Mouse (Mus musculus) 3T3-L1 (cell line): ENCODE measurements around the gene Fcgr2b.
"Not testable (repeated sequence)": the region's sequence is repeated elsewhere in the genome, so short reads cannot be mapped to it uniquely, and the experiment has no call there.

Experiments used
- DNase-seq: peaks from one replicate; pipeline ENCODE4 v3.0.0-alpha.2; 2015; ENCODE audit warnings: low read depth, low spot score

Fcgr2b gene

DNA sequence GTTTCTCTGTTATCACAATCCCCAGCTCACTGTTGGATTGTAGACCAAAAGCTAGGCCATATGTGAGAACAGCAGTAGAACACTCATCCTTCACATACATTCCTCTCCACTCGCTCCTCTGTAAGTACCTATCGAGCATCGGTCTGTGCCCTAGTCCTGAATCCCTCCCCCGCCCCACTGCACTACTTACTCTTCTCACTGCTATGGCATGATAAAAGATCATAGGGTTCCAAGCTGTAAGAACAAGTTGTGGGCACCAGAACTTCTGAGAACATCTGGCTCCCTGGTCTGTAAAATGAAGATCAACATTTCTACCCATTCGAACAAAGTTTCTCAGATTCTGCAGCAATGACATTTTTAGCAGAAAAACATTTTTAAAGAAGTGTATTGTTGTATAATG is at the start of gene Fcgr2b:
Fcgr2b (minus strand) TSS at position 101 of the 400 bp plus-strand sequence.
- DNase-seq, result no peak

DNA sequence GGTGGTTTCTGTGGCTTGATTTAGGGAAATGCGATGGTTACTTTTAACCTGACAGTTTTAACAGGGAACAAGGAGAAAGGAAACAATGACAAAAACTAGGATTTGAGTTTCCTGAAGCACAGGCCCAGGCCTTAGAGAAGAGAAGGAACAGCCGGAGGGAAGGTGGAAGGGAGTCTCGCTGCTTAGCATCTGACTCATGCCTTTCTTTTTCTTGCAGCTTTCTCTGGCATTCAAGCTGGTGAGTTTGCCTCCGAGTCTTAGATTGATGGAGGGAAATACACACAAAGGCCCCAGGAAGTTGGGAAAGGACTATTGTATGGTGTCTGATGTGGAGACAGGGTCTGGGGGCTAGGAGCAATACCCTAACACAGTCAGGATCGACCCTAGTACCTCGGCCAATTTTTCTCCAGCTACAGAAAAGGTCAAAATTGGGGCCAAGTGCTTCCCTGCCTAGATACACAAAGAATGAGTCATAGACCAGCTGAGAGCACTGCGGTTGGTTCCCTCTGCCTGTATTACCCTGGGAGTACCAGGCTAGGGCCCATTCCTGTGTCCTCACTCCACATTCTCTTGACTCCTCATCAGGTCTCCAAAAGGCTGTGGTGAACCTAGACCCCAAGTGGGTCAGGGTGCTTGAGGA is 43.1 kb upstream of the Fcgr2b start:
- DNase-seq, result peak; percentile 88

DNA sequence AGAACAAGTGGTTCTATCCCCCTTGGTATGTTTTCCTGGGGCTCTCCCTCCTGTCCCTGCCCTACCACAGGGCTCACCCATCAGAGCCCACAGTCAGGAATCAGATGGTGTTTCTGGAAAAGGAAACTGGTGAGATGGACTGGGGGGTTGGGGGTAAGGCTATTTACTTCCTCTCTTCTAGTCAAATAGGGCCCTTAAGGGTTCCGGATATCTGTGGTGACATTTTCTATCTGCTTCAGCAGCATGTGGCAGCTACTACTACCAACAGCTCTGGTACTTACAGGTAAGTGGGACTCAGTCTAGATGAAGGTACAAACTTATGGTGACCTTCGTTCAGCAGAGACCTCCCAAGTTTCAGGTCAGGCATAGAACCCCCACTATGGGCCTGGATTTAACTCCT is 42.4 kb upstream of the Fcgr2b start, which contains the start of gene Fcgr4:
Fcgr4 (plus strand) TSS at position 184 of the 400 bp plus-strand sequence.
- no peak for DNase-seq

GRCm38 (mm10) chr1:171017468-171018158 is 41.3 kb upstream of the Fcgr2b start:
- DNase-seq, result no peak

DNA sequence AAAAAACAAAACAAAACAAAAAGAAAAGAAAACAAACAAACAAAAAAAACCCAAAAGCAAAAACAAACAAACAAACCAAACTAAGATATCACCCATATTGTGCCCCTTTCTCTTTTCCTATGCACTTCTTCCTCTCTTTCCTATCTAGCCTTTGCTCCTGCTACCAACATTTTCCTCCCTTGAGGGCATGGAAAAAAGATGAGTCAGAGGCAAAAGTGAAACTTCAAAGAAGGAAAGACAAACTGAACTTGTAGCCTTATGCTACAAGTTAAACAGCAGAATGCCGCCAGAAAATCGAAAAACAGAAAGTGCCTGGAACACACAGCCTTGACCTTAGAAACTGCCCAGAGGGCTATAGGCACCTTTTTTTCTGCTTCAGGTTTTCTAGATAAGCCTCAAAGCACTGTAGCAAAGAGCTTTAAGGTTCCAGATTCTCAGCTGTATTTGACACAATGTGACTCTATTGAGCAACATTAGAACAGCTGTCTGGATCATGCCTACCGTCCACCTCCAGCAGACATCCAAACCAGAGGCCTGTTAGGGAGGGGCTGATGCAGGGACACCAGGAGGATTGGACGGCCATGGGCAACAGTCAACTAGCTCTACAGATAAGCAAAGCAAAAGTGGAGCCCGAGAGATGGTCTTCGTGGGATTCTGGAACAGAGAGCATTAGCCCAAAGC is 40.5 kb upstream of the Fcgr2b start:
- peak; percentile 89 for DNase-seq

DNA sequence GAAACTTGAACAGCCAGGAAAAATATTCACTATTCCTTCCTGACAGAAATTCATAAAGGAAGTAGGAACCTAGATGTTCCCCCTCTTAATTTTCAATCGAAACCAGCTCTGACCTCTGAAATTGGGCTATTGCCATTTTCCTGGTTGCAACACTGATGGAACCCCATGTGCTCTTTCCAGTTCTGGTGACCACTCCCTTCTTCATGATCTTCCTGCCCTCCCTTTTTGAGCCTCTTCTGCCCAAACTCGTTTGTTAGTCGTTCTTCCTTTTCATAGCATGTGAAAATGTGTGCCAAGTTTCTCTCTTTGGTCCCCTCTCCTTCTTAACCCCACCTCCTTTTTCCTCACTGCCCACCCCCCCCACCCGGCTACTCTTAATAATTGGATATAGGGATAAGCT is 35.4 kb upstream of the Fcgr2b start:
- no peak for DNase-seq

- DNase-seq, result peak; percentile 36
Observed at GRCm38 (mm10) chr1:171006905-171007304, 30.6 kb upstream of the Fcgr2b start.

- DNase-seq, result no peak
Observed at GRCm38 (mm10) chr1:171006335-171006734, 30.0 kb upstream of the Fcgr2b start.

- no peak for DNase-seq
Observed at GRCm38 (mm10) chr1:171005586-171005985, 29.2 kb upstream of the Fcgr2b start.

DNA sequence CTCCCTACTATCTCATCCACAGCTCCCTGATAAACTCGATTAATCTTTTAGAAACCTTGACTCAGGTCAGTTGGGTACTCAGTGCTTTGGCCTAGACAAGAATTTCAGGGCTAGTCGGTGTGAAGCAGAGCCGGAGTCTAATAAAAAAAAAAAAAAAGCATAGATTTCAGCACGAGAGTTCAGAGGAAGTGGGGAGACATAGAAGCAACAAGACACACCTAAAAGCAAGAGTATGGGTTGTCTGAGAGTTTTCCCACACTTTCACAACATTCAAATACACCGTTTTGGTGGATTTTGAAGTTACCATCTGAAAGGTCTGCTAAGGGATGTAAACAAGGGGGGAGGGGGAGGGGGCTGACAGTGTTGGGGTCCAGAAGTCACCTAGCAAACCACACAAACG is 28.7 kb upstream of the Fcgr2b start:
- no peak for DNase-seq

DNA sequence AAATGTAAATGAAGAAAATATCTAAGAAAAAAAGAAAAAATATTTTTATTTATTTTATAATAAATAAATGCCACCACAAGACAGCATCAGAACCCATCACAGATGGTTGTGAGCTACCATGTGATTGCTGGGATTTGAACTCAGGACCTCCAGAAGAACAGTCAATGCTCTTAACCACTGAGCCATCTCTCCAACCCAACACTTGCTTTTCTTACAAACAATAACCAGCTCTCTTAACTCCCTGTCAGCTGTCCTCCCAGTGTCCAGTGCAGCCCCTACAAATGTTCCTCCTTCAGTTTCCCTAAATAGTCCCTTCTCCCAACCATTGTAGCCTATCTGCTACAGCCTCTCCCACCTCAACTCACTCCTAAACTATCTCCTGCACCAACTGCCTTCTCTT is 23.5 kb upstream of the Fcgr2b start:
- no peak for DNase-seq

DNA sequence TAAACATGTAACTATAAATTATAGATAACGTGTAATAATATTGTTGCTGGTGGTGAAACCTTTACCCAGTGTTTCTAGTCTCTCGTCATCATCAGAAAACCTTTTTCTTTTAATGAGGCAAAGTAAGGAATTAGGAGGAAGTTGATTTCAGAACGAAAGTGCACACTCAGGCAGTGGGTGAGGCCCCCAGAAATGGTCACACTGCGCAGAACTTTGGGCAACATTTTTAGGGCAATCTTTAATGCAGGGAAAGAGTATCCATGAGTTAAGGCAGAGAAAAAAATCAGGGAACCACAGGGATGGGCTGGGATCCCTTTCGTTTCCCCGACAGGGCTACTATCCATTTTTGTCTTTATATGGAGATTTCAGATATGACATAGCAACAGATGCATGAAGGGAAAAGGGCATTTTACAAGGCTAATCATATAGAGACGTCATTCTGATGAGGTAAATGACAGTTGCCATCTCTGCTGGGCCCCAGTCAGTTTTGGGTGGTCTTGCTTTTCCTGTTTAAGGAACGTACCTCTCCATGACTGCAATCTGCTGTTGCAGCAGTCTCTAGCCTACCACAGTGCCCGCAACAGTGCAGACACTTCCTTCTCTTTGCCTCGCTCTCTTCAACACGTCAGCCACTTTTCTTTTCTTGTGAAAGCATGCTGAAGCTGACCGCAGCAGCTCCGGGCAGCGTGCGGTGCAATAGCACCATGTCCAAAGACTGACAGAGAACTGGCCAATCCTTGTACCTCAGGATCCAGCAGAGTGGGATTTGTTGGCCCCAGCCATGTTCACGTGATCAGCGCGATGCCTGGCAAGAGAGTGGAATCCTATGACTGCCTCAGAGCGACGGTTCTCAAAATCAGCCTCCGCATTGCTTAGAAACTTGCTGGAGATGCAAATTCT is 21.7 kb upstream of the Fcgr2b start:
- peak; percentile 66 for DNase-seq

- peak; percentile 91 for DNase-seq
Observed at GRCm38 (mm10) chr1:170996753-170997152, 20.4 kb upstream of the Fcgr2b start.

DNA sequence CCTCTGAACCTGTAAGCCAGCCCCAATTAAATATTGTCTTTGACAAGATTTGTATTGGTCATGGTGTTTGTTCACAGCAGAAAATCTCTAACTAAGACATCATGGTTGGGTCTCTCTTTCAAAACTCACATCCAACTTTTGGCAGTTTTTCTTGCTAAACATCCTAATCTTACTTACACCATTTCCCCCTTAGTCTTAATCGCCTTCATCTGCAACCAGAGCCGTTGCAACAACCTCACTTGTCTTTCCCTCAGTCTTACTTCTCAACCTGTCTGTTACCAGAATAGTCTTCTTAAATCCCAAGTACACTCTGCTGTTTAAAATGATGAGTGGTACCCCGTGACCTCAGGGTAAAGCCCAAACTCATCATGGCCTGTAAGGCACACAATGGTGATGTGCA is 19.7 kb upstream of the Fcgr2b start:
- no peak for DNase-seq

- peak; percentile 80 for DNase-seq
Observed at GRCm38 (mm10) chr1:170992550-170992949, 16.2 kb upstream of the Fcgr2b start.

DNA sequence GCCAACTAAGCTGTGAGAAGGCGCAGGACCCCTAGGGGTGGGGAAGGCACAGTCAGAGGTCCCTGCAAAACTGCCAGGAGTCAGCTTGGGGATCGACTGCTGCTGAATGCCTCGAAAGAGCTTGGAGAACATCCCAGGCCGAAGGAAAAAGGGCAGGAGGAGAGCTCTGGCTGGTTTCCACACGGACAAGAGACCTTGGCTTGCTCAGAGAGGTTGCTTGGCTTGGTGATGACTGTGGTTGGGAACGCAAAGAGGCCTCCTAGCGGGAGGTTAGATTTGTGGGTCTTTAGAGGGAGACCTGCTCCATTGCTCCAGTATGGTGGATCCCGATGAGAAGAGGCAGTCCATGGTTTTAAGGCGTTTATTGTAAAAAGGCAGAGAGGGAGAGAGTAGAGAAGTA is 13.3 kb upstream of the Fcgr2b start:
- DNase-seq, result no peak

DNA sequence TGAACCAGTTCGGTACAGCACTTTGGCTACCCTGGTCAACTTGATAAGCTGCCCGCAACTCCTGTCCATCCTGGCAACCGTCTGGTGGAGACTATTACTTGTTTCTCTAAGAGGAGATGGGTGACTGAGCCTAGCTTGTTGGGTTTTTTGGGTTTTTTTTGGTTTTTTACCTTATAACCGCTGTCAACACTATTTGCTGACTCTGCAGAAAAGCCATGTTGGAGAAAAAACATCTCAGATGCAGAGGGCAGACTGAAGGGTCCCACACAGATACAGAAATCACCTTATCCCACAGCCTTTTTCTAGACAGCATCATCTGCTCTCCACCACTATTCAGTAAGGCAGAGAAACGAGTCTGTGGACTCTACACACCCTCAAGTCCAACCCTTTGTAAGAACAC is 9.5 kb upstream of the Fcgr2b start:
- no peak for DNase-seq

DNA sequence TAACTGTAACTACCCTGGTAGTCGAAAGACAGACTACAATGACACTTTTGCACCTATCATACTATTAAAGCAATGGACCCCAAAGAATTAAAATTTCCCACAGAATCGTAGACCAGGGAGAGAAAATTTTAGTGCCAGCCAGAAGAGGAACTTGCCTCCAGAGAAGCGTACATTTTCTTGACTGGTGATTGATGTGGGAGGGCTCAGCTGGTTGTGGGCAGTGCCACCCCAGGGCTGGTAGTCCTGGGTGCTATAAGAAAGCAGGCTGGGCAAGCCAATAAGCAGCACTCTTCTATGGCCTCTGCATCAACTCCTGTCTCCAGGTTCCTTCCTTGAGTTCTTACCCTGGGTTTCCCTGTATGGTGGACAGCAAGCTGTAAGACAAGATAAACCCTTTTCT is 8.7 kb upstream of the Fcgr2b start:
- DNase-seq, result no peak

- DNase-seq, result no peak
Observed at GRCm38 (mm10) chr1:170983066-170983465, 6.7 kb upstream of the Fcgr2b start.

- no peak for DNase-seq
Observed at GRCm38 (mm10) chr1:170982301-170982700, 6.0 kb upstream of the Fcgr2b start.

DNA sequence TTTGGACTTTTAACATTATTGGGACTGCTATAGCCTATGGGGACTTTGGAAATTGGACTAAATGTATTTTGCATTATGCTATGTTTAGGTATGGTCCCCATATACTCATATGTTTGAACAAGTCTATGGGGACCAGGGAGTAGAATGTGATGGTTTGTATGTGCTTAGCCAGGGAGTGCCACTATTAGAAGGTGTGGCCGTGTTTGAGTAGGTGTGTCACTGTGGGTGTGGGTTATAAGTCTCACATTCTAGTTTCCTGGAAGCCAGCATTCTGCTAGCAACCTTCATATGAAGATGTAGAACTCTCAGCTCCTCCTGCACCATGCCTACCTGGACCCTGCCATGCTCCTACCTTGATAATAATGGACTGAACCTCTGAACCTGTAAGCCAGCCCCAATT is 5.3 kb upstream of the Fcgr2b start:
- DNase-seq, result not testable (repeated sequence)

DNA sequence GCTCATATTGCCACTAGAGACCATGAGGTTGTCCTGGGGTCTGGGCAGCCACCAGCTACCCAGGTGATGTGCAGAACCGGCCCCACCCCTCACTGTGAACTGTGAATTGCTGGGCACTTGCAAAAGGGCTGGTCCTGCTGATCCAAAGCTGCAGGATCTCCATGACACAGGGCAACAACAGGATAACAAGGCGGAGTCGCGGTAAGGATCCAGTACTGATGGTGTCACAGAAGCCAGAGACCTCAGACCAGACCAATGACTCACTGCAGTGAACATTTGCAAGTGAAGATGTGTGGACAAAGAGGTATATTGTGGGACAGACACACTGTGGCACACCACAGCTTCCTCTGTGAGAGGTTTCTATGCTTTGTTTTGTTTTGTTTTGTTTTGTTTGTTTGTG is 2.3 kb upstream of the Fcgr2b start:
- no peak for DNase-seq
